Mouse (Mus musculus) E14TG2a.4 (cell line): ENCODE measurements around the gene Lmna.

ENCODE experiments used
- CTCF ChIP-seq: conservative IDR thresholded peaks from 2 replicates; pipeline ENCODE4 v1.5.1; 2014; ENCODE audit warnings: low read length
- NANOG ChIP-seq: IDR thresholded peaks from 2 replicates; pipeline ENCODE4 v1.6.1; 2014; ENCODE audit warnings: borderline replicate concordance, low read length, mixed read lengths

DNA sequence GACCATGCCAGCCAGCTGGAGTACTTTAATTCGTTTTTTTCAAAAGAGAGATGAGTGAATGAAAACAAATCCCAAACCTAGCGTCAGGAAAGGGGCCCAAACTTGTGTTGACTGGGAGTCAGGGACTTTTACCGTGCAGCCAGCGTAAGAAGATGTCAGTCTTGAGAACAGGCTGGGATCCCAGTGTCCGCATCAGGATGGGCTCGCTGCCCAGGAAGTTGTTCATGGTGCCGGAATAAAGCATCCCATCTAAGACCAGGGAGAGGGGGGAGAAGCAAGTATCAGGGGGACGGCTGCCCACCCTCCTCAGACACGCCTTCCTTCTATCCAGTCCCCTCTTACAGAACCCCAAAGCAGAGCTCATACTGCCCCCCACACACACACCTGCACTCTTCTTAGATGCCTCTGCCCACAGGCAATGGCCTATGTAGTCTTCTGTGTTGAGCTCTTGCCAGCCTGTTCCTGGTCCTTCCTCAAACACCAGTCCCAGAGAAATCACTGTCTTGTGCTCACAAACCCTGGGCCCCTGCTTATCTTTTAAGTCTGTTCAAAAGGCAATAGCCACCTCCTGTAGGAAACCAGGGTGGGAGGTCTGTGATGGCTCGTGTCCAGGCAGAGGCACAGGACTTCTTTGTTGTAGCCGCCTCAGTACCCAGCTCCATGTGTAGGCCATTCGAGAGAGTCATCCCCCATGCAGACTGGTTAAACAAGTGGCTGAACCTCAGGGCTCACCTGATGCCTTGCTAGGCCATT, 59.2 kb downstream of the Lmna start:
- TF ChIP-seq CTCF (no peak), NANOG (no peak)
